Mouse (Mus musculus) forebrain, embryonic 12.5 days (tissue): ENCODE results near the gene Pick1. TPM values are rescaled to one million over a fixed set of nuclear protein-coding genes. Genes with fewer than 3 reads are reported as not detected.
"Not testable (repeated sequence)": the region's sequence is repeated elsewhere in the genome, so short reads cannot be mapped to it uniquely, and the experiment has no call there.

Experiments used
- ATAC-seq: fragments of 200-750 bp; cut with Nextera tagmentation; 2 replicates; pipeline ENCODE4 v1.8.0; 2017; ENCODE audit warnings: moderate TSS enrichment; ENCODE audit not compliant: low FRiP score
- H3K27ac ChIP-seq: fragments of 300-500 bp; sonication (generic); 2 replicates; pipeline ENCODE4 v1.5.1; 2016; ENCODE audit warnings: mild to moderate bottlenecking
- H3K27me3 ChIP-seq: fragments of 300-500 bp; sonication (generic); 2 replicates; pipeline ENCODE4 v1.6.1; 2016; ENCODE audit warnings: mild to moderate bottlenecking
- H3K36me3 ChIP-seq: fragments of 300-500 bp; sonication (generic); replicated peaks from 2 replicates; pipeline ENCODE4 v1.6.1; 2016; ENCODE audit warnings: mild to moderate bottlenecking
- H3K4me1 ChIP-seq: fragments of 300-500 bp; sonication (generic); 2 replicates; pipeline ENCODE4 v1.6.1; 2016
- H3K4me2 ChIP-seq: fragments of 300-500 bp; sonication (generic); 2 replicates; pipeline ENCODE4 v1.6.1; 2016; ENCODE audit warnings: mild to moderate bottlenecking, moderate library complexity
- H3K4me3 ChIP-seq: fragments of 300-500 bp; sonication (generic); replicated peaks from 2 replicates; pipeline ENCODE4 v1.5.1; 2016; ENCODE audit warnings: mild to moderate bottlenecking
- H3K9ac ChIP-seq: fragments of 300-500 bp; sonication (generic); 2 replicates; pipeline ENCODE4 v1.6.1; 2016; ENCODE audit warnings: mild to moderate bottlenecking
- H3K9me3 ChIP-seq: fragments of 300-500 bp; sonication (generic); 2 replicates; pipeline ENCODE4 v1.6.1; 2016
- WGBS: fragments of 180-500 bp; shearing (Covaris S2); methylation state at CpG from one replicate; pipeline ENCODE4 v1.1.7; 2016; 5-methylcytosine and 5-hydroxymethylcytosine counted together
- polyA plus RNA-seq: library from polyadenylated mRNA; unstranded; fragments of >200 nt; fragmentation: Nextera tagmentation; extraction: Ambion mirVana; gene quantifications from 2 replicates; pipeline ENCODE4 v1.2.1, GENCODE M21; 2016

The Pick1 gene
- polyA plus RNA-seq, 1 experiment from 2014 or later: 64.5 TPM

GRCm38 (mm10) chr15:79202575-79202974, 26.4 kb upstream of the Pick1 start:
- Histone ChIP-seq H3K27me3 (no peaks in the 10 kb centered on the region), H3K4me3 (no peak overlapping the region), H3K4me2 (no peak overlapping the region), H3K9me3 (no peaks in the 10 kb centered on the region), H3K27ac (peak overlapping the region; percentile 82), H3K36me3 (no peaks in the 10 kb centered on the region), H3K9ac (peak overlapping the region; percentile 38; the same call in 1 of the 2 replicates), H3K4me1 (peaks cover 29% of the 10 kb centered on the region)
- WGBS: 55% methylated on average over 10 of the region's 10 CpGs
- ATAC-seq: peak; percentile 43

- H3K4me3 ChIP-seq: no peak overlapping the region
- no peaks in the 10 kb centered on the region for H3K36me3 ChIP-seq
- no peaks in the 10 kb centered on the region for H3K27me3 ChIP-seq
- WGBS: 86% methylated on average over 6 of the region's 6 CpGs
- ATAC-seq: no peak
- no peak overlapping the region for H3K9ac ChIP-seq
- peaks cover 4% of the 10 kb centered on the region; the same call in 1 of the 2 replicates for H3K4me1 ChIP-seq
- no peaks in the 10 kb centered on the region for H3K9me3 ChIP-seq
- H3K27ac ChIP-seq: no peak overlapping the region
- no peak overlapping the region for H3K4me2 ChIP-seq
These were observed 20.8 kb upstream of the Pick1 start for GRCm38 (mm10) chr15:79208211-79208610.

GRCm38 (mm10) chr15:79208758-79209439, 20.1 kb upstream of the Pick1 start:
- Histone ChIP-seq H3K9me3 (no peaks in the 10 kb centered on the region), H3K9ac (no peak overlapping the region), H3K4me2 (no peak overlapping the region), H3K27me3 (no peaks in the 10 kb centered on the region), H3K36me3 (no peaks in the 10 kb centered on the region), H3K4me1 (peaks cover under 1% of the 10 kb centered on the region; the same call in 1 of the 2 replicates), H3K27ac (no peak overlapping the region), H3K4me3 (no peak overlapping the region)
- WGBS: 82% methylated on average over 27 of the region's 27 CpGs
- ATAC-seq: no peak

DNA sequence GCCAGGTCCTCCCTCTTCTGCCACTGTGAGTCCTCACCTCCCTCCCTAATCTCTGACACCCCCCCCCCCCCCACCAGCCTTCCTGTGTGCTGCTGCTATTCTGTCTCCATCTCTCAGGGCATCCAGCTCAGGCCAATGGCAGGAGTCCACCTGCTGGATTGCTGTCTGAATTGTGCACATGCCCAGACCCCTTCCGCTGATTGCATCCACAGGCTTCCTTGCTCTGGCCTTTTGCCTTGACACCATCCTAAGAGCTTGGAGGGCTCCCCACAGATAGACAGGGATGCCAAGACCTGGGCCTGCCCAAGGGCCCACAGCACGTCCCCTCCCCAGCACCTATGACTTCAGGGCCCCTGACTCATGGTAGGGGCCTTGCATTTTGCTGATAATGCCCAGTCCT, 18.6 kb upstream of the Pick1 start:
- Histone ChIP-seq H3K9me3 (no peaks in the 10 kb centered on the region), H3K36me3 (no peaks in the 10 kb centered on the region), H3K27ac (no peak overlapping the region), H3K4me3 (no peak overlapping the region), H3K27me3 (no peaks in the 10 kb centered on the region), H3K4me2 (no peak overlapping the region), H3K4me1 (no peaks in the 10 kb centered on the region), H3K9ac (no peak overlapping the region)
- WGBS: 72% methylated on average over 2 of the region's 2 CpGs
- no peak for ATAC-seq

GRCm38 (mm10) chr15:79212750-79213446, 16.1 kb upstream of the Pick1 start:
- 86% methylated on average over 26 of the region's 26 CpGs for WGBS

DNA sequence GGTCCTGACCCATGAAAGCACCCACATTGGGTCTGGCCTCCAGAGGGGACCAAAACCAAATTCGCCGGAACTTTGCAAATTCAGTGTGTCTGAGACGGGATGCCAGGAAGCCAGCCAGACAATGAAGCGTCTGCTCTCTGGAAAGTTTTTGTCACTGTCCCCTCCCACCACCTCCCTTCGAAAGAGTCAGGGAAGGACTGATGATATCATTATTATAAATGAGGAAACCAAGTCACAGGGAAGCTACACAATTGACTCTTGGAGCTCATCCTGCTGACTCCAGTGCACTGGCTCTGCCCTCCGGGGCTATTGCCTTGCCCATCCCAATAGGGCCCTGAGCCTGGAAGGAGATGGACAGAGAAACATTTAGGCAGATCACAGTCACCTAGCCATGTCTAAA, 15.4 kb upstream of the Pick1 start:
- Histone ChIP-seq H3K4me1 (no peaks in the 10 kb centered on the region), H3K27me3 (no peaks in the 10 kb centered on the region), H3K9ac (no peak overlapping the region), H3K9me3 (no peaks in the 10 kb centered on the region), H3K36me3 (no peaks in the 10 kb centered on the region), H3K4me2 (no peak overlapping the region), H3K4me3 (no peak overlapping the region), H3K27ac (no peak overlapping the region)
- 82% methylated on average over 6 of the region's 6 CpGs for WGBS
- ATAC-seq: no peak

More at GRCm38 (mm10) chr15:79212750-79213446, 16.1 kb upstream of the Pick1 start:
- no peaks in the 10 kb centered on the region for H3K4me1 ChIP-seq
- no peaks in the 10 kb centered on the region for H3K27me3 ChIP-seq
- no peaks in the 10 kb centered on the region for H3K9me3 ChIP-seq
- H3K27ac ChIP-seq: no peak overlapping the region
- H3K36me3 ChIP-seq: no peaks in the 10 kb centered on the region
- H3K4me3 ChIP-seq: no peak overlapping the region
- no peak for ATAC-seq
- no peak overlapping the region for H3K9ac ChIP-seq
- H3K4me2 ChIP-seq: no peak overlapping the region

GRCm38 (mm10) chr15:79216191-79216590, 12.8 kb upstream of the Pick1 start:
- H3K4me2 ChIP-seq: no peak overlapping the region
- WGBS: 82% methylated on average over 3 of the region's 3 CpGs

GRCm38 (mm10) chr15:79219572-79219971, 9.4 kb upstream of the Pick1 start:
- WGBS: 0% methylated on average over 1 of the region's 1 CpGs
- no peak overlapping the region for H3K4me3 ChIP-seq
- H3K9me3 ChIP-seq: no peaks in the 10 kb centered on the region
- peaks cover 20% of the 10 kb centered on the region for H3K4me1 ChIP-seq
- no peak overlapping the region for H3K27ac ChIP-seq
- no peak for ATAC-seq
- no peaks in the 10 kb centered on the region; the same call in 1 of the 2 replicates for H3K27me3 ChIP-seq
- no peak overlapping the region for H3K4me2 ChIP-seq
- no peaks in the 10 kb centered on the region for H3K36me3 ChIP-seq
- H3K9ac ChIP-seq: no peak overlapping the region; the same call in 1 of the 2 replicates

More at GRCm38 (mm10) chr15:79216191-79216590, 12.8 kb upstream of the Pick1 start:
- Histone ChIP-seq H3K27ac (no peak overlapping the region), H3K27me3 (no peaks in the 10 kb centered on the region), H3K4me3 (no peak overlapping the region), H3K4me1 (peaks cover 8% of the 10 kb centered on the region), H3K36me3 (no peaks in the 10 kb centered on the region), H3K9me3 (no peaks in the 10 kb centered on the region), H3K9ac (no peak overlapping the region)
- no peak for ATAC-seq

DNA sequence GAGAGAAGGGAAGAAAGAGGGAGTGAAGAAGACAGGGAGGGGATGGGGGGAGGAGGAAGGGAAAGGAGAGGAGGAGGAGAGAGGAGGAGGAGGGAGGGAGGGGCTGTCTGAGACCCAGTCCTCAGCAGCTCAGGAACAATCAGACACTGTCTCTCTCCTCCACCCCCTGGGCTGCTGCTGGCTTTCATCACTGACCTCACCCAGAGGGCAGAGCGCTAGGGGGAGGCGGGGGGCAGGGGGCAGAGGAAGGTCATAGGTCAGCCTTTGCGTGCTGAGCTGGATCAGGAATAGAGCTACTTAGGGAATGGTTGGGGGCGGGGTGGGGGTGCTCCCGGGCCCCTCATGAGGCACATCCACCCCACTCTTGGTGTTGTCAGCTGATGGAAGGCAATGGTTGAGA, 5.3 kb upstream of the Pick1 start:
- WGBS: 12% methylated on average over 5 of the region's 5 CpGs
- H3K4me3 ChIP-seq: no peak overlapping the region
- no peaks in the 10 kb centered on the region for H3K36me3 ChIP-seq
- H3K9ac ChIP-seq: peak overlapping the region; percentile 25; the same call in 1 of the 2 replicates
- H3K27me3 ChIP-seq: no peaks in the 10 kb centered on the region; the same call in 1 of the 2 replicates
- H3K9me3 ChIP-seq: no peaks in the 10 kb centered on the region
- no peak overlapping the region for H3K27ac ChIP-seq
- peaks cover 25% of the 10 kb centered on the region for H3K4me1 ChIP-seq
- no peak; the same call in 1 of the 2 replicates for ATAC-seq
- no peak overlapping the region for H3K4me2 ChIP-seq

DNA sequence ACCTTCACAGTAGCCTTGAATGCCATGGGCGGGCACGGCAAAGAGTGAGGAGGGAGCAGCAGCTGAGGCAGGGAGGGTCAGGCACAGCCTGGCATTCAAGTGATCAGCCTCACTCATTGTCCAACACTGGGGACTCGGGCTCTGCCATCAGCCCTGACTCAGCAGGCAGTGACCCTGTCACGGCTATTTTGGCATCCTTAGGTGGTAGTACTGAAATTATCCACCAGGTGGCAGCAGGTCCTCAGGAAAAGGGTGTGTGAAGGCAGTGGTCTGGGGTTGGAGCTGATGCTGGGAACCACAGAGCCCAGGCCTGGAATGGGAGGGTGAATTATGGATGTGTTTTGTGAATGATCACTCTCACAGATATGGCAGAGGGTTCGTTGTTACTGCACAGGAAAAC, 4.3 kb upstream of the Pick1 start:
- H3K36me3 ChIP-seq: no peaks in the 10 kb centered on the region
- H3K4me2 ChIP-seq: no peak overlapping the region
- WGBS: 14% methylated on average over 5 of the region's 5 CpGs
- H3K4me1 ChIP-seq: peaks cover 23% of the 10 kb centered on the region
- no peak overlapping the region for H3K4me3 ChIP-seq
- ATAC-seq: peak; percentile 44; the same call in 1 of the 2 replicates
- no peaks in the 10 kb centered on the region; the same call in 1 of the 2 replicates for H3K27me3 ChIP-seq
- H3K9ac ChIP-seq: no peak overlapping the region
- H3K27ac ChIP-seq: no peak overlapping the region
- H3K9me3 ChIP-seq: no peaks in the 10 kb centered on the region

DNA sequence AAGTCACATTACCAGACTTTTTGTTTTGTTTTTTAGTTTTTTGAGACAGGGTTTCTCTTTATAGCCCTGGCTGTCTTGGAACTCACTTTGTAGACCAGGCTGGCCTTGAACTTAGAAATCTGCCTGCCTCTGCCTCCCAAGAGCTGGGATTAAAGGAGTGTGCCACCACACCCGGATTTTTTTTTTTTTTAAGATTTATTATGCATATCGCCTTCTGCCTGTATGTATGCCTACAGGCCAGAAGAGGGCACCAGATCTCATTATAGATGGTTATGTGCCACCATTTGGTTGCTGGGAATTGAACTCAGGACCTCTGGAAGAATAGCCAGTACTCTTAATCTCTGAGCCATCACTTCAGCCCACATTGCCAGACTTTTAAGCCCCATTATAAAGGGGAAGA, 3.2 kb upstream of the Pick1 start:
- H3K9me3 ChIP-seq, H3K4me2 ChIP-seq, H3K27me3 ChIP-seq, H3K36me3 ChIP-seq, ATAC-seq, H3K27ac ChIP-seq, H3K9ac ChIP-seq, H3K4me3 ChIP-seq: not testable (repeated sequence)
- peaks cover 31% of the 10 kb centered on the region for H3K4me1 ChIP-seq
- WGBS: 65% methylated on average over 2 of the region's 2 CpGs

DNA sequence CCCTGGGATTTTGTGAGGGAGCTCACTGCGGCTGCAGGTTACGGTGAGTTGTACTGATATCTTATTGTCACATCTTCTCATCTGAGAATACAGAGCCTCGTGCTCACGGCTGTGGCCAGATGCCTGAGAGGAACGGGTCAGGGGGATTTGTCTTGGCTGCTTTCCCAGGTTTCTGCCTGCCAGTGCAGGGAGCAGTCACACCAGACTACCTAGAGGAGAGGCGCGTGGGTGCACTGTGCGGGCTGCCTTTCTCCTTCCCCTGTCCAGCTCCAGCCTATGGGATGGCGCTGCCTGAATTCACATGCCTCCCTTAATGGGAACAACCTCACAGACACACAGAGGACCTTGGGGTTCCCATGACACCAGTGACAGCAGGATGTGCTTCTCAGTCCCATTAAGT, 6.3 kb downstream of the Pick1 start:
- H3K27ac ChIP-seq: no peak overlapping the region
- H3K4me1 ChIP-seq: peaks cover 2% of the 10 kb centered on the region
- no peaks in the 10 kb centered on the region for H3K27me3 ChIP-seq
- peaks cover 86% of the 10 kb centered on the region for H3K36me3 ChIP-seq
- H3K9me3 ChIP-seq: no peaks in the 10 kb centered on the region
- H3K4me2 ChIP-seq: no peak overlapping the region
- H3K4me3 ChIP-seq: no peak overlapping the region
- H3K9ac ChIP-seq: no peak overlapping the region
- 93% methylated on average over 9 of the region's 9 CpGs for WGBS
- no peak for ATAC-seq
